Mouse (Mus musculus) olfactory bulb, adult 2 months (tissue): ENCODE data around the gene Apobec3.

Experiments
- CTCF ChIP-seq: fragments of 200-500 bp; IDR thresholded peaks from 2 replicates; pipeline ENCODE4 v1.5.1; 2012; ENCODE audit warnings: low read depth, mild to moderate bottlenecking, low read length, moderate library complexity; ENCODE audit not compliant: insufficient read depth
- POLR2A ChIP-seq: fragments of 200-500 bp; IDR thresholded peaks from 2 replicates; pipeline ENCODE4 v1.6.1; 2012; ENCODE audit warnings: mild to moderate bottlenecking, low read depth, low read length, moderate library complexity; ENCODE audit not compliant: insufficient read depth

- TF ChIP-seq POLR2A = peak; percentile 80
- TF ChIP-seq CTCF = peak; percentile 95
Measured at GRCm38 (mm10) chr15:79883352-79883822, 8.1 kb upstream of the Apobec3 start.
